Mouse (Mus musculus) limb, embryonic 10.5 days (tissue): ENCODE data around the gene Ncln. TPM values are rescaled to one million over a fixed set of nuclear protein-coding genes. Genes with fewer than 3 reads are reported as not detected.
"Not testable (repeated sequence)": the region's sequence is repeated elsewhere in the genome, so short reads cannot be mapped to it uniquely, and the experiment has no call there.

Source experiments
- DNase-seq: peaks from one replicate; pipeline ENCODE4 v3.0.0-alpha.2; 2017; ENCODE audit warnings: low spot score
- H3K27ac ChIP-seq: fragments of 300-500 bp; sonication (generic); 2 replicates; pipeline ENCODE4 v1.5.1; 2016; ENCODE audit warnings: mild to moderate bottlenecking
- H3K27me3 ChIP-seq: fragments of 300-500 bp; sonication (generic); 2 replicates; pipeline ENCODE4 v1.6.1; 2016; ENCODE audit warnings: low read depth, mild to moderate bottlenecking; ENCODE audit not compliant: poor library complexity, severe bottlenecking
- H3K36me3 ChIP-seq: fragments of 300-500 bp; sonication (generic); 2 replicates; pipeline ENCODE4 v1.6.1; 2016; ENCODE audit warnings: mild to moderate bottlenecking, moderate library complexity
- H3K4me1 ChIP-seq: fragments of 300-500 bp; sonication (generic); 2 replicates; pipeline ENCODE4 v1.6.1; 2016
- H3K4me3 ChIP-seq: fragments of 300-500 bp; sonication (generic); 2 replicates; pipeline ENCODE4 v1.5.1; 2016; ENCODE audit warnings: mild to moderate bottlenecking, moderate library complexity
- H3K9me3 ChIP-seq: fragments of 300-500 bp; sonication (generic); replicated peaks from 2 replicates; pipeline ENCODE4 v1.6.1; 2016; ENCODE audit warnings: mild to moderate bottlenecking
- WGBS: fragments of 180-500 bp; shearing (Covaris S2); methylation state at CpG from one replicate; pipeline ENCODE4 v1.1.7; 2016; 5-methylcytosine and 5-hydroxymethylcytosine counted together
- microRNA-seq: library from miRNA; unstranded; fragments of <30 nt; microRNA quantifications from one replicate; pipeline ENCODE4, GENCODE M21; 2017
- polyA plus RNA-seq: library from polyadenylated mRNA; unstranded; fragments of >200 nt; fragmentation: Nextera tagmentation; extraction: Ambion mirVana; gene quantifications from 2 replicates; pipeline ENCODE4 v1.2.1, GENCODE M21; 2016

Ncln gene
- polyA plus RNA-seq, 1 experiment from 2014 or later: 102 TPM

GRCm38 (mm10) chr10:81450641-81451364 lies 45.4 kb downstream of the Ncln start:
- Histone ChIP-seq H3K9me3 (no peaks in the 10 kb centered on the region), H3K27me3 (peaks cover 57% of the 10 kb centered on the region), H3K4me3 (0 out of 2 replicates have a peak overlapping the region, but pooled peaks have one; percentile 3), H3K36me3 (no peaks in the 10 kb centered on the region), H3K4me1 (peaks cover 8% of the 10 kb centered on the region), H3K27ac (no peak overlapping the region)
- 68% methylated on average over 9 of the region's 9 CpGs for WGBS
- peak; percentile 27 for DNase-seq

GRCm38 (mm10) chr10:81450140-81450539 lies 46.1 kb downstream of the Ncln start:
- Histone ChIP-seq H3K9me3 (no peaks in the 10 kb centered on the region), H3K27me3 (peaks cover 50% of the 10 kb centered on the region), H3K27ac (no peak overlapping the region), H3K4me3 (no peak overlapping the region), H3K4me1 (peaks cover 8% of the 10 kb centered on the region), H3K36me3 (no peaks in the 10 kb centered on the region)
- DNase-seq: peak; percentile 90
- 1% methylated on average over 7 of the region's 7 CpGs for WGBS

DNA sequence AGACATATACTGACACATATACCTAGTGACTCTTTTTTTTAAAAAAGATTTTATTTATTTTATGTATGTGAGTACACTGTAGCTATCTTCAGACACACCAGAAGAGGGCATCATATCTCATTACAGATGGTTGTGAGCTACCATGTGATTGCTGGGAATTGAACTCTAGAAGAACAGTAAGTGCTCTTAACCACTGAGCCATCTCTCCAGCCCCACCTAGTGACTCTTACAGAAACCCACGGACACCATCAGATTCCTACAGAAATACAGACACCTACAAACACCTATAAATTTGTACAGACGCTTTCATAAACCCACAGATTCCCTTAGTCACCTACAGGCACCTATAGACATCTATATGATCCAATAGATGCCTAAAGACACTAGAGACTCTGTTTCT lies 50.7 kb downstream of the Ncln start:
- H3K27me3 ChIP-seq, H3K36me3 ChIP-seq, H3K4me1 ChIP-seq, H3K9me3 ChIP-seq, H3K4me3 ChIP-seq, DNase-seq, H3K27ac ChIP-seq: not testable (repeated sequence)
- WGBS: 35% methylated on average over 2 of the region's 2 CpGs

- DNase-seq: no peak
- H3K27ac ChIP-seq: no peak overlapping the region
- no peaks in the 10 kb centered on the region for H3K36me3 ChIP-seq
- H3K4me1 ChIP-seq: no peaks in the 10 kb centered on the region
- H3K27me3 ChIP-seq: peaks cover under 1% of the 10 kb centered on the region; the same call in 1 of the 2 replicates
- H3K4me3 ChIP-seq: no peak overlapping the region
- H3K9me3 ChIP-seq: no peaks in the 10 kb centered on the region; the same call in 1 of the 2 replicates
These were observed 55.2 kb downstream of the Ncln start for GRCm38 (mm10) chr10:81441019-81441418.

Small RNA genes lying within 50 kb of the gene (microRNA-seq; reads per million reads assigned to microRNA genes)
- not detected for gene Gm25595

Other genes starting within 250 kb of the Ncln start
- gene Matk, start 243.5 kb downstream of the Ncln start, polyA plus RNA-seq: 2.1 and 3.0 TPM in 2 replicates
- 234 and 258 TPM in 2 replicates for gene Mrpl54, start 229.5 kb downstream of the Ncln start, polyA plus RNA-seq
- 56.5 and 57.6 TPM in 2 replicates for gene Apba3, start 229.4 kb downstream of the Ncln start, polyA plus RNA-seq
- 4.7 and 5.1 TPM in 2 replicates for gene Tjp3, start 204.8 kb downstream of the Ncln start, polyA plus RNA-seq
- gene Pip5k1c, start 203.4 kb downstream of the Ncln start, polyA plus RNA-seq: 67.0 and 71.3 TPM in 2 replicates
- gene Cactin, start 175.3 kb downstream of the Ncln start, polyA plus RNA-seq: 62.5 and 67.7 TPM in 2 replicates
- 3.2 and 3.6 TPM in 2 replicates for gene Tbxa2r, start 167.7 kb downstream of the Ncln start, polyA plus RNA-seq
- gene Gipc3, start 153.1 kb downstream of the Ncln start, polyA plus RNA-seq: 0.09 TPM in 1 of 2 replicates, not detected in the other
- 99.6 and 114 TPM in 2 replicates for gene Hmg20b, start 145.9 kb downstream of the Ncln start, polyA plus RNA-seq
- 7.6 and 8.8 TPM in 2 replicates for gene Mfsd12, start 138.9 kb downstream of the Ncln start, polyA plus RNA-seq
- gene 4930404N11Rik, start 130.6 kb downstream of the Ncln start, polyA plus RNA-seq: 0.24 and 0.38 TPM in 2 replicates
- gene Fzr1, start 117.9 kb downstream of the Ncln start, polyA plus RNA-seq: 134 and 148 TPM in 2 replicates
- 101 and 115 TPM in 2 replicates for gene Dohh, start 112.0 kb downstream of the Ncln start, polyA plus RNA-seq
- gene Gm48551, start 111.9 kb downstream of the Ncln start, polyA plus RNA-seq: 3.8 and 4.2 TPM in 2 replicates
- 1.4 and 1.5 TPM in 2 replicates for gene Gm48552, start 107.4 kb downstream of the Ncln start, polyA plus RNA-seq
- 1.9 and 2.9 TPM in 2 replicates for gene Smim24, start 103.3 kb downstream of the Ncln start, polyA plus RNA-seq
- 9.3 and 19.8 TPM in 2 replicates for gene Nfic, start 40.8 kb downstream of the Ncln start, polyA plus RNA-seq
- 0.24 and 0.48 TPM in 2 replicates for gene Celf5, start 13.7 kb downstream of the Ncln start, polyA plus RNA-seq
- gene S1pr4, start 3.7 kb upstream of the Ncln start, polyA plus RNA-seq: 0.34 and 0.39 TPM in 2 replicates
- gene Gna15, start 27.8 kb upstream of the Ncln start, polyA plus RNA-seq: 0.80 and 2.0 TPM in 2 replicates
- 88.5 and 91.5 TPM in 2 replicates for gene Gna11, start 48.8 kb upstream of the Ncln start, polyA plus RNA-seq
- gene Aes, start 63.1 kb upstream of the Ncln start, polyA plus RNA-seq: 337 and 432 TPM in 2 replicates
- gene Tle2, start 78.2 kb upstream of the Ncln start, polyA plus RNA-seq: 17.1 and 28.2 TPM in 2 replicates
- 12.6 and 15.5 TPM in 2 replicates for gene Tle6, start 104.7 kb upstream of the Ncln start, polyA plus RNA-seq
- 1.4 TPM in 2 replicates for gene BC025920, start 109.9 kb upstream of the Ncln start, polyA plus RNA-seq
- 53.3 and 58.5 TPM in 2 replicates for gene Sirt6, start 131.4 kb upstream of the Ncln start, polyA plus RNA-seq
- 8.0 and 8.6 TPM in 2 replicates for gene Ankrd24, start 132.1 kb upstream of the Ncln start, polyA plus RNA-seq
- gene Gm10778, start 152.7 kb upstream of the Ncln start, polyA plus RNA-seq: 4.2 and 5.1 TPM in 2 replicates
- 11.7 and 14.2 TPM in 2 replicates for gene Zfp433, start 208.4 kb upstream of the Ncln start, polyA plus RNA-seq